Mouse (Mus musculus): ENCODE results near the gene Hoxc9. TPM values are rescaled to one million over a fixed set of nuclear protein-coding genes. Genes with fewer than 3 reads are reported as not detected.

Hoxc9 gene
- total and polyA plus RNA-seq, 2 experiments from 2014 or later, result not detected

- no peak overlapping the region for H3K4me2 ChIP-seq (ENCODE audit: low read depth, low read length, poor library complexity, severe bottlenecking)
- no peaks in the 10 kb centered on the region for H3K9me3 ChIP-seq (ENCODE audit: low read length)
- TF ChIP-seq CTCF (IDR thresholded peaks at IDR 0.05), result no peak
- ATAC-seq (ENCODE audit: low FRiP score) (no peak), DNase-seq (ENCODE audit: low spot score) (no peak)
- H3K4me3 ChIP-seq (ENCODE audit: low read depth, low read length), result no peak overlapping the region
- no peaks in the 10 kb centered on the region for H3K36me3 ChIP-seq (ENCODE audit: insufficient read depth, low read length)
- no peak overlapping the region for H3K27ac ChIP-seq (ENCODE audit: low read depth, low read length)
- no peaks in the 10 kb centered on the region for H3K4me1 ChIP-seq (ENCODE audit: insufficient read depth, low read length)
- WGBS, result 0% methylated on average over 1 of the region's 1 CpGs
- H3K9ac ChIP-seq (replicated peaks; ENCODE audit: low read length, poor library complexity, severe bottlenecking), result no peak overlapping the region
- peaks cover 90% of the 10 kb centered on the region for H3K27me3 ChIP-seq (ENCODE audit: insufficient read depth, low read length)
Observed at GRCm38 (mm10) chr15:102979936-102980335, 3.7 kb downstream of the Hoxc9 start.

DNA sequence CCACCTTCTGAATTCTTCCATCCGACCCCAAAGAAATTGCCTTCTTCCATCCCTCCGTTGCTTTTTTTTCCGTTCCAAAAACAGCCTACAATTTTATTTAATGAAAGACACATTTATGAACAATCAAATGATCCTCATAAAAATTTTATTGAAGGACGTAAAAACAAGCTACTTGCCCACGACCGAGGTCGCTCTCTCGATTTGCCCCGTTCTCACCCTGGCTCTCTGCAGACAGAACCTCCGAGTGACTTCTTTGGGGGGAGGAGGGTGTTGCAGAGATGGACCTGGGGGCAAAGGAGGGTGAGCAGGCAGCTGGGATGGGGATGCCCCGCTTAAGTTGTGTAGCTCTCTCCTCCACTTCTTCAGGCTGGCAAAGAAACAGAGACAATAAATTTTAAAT is 4.1 kb downstream of the Hoxc9 start:
- Histone ChIP-seq H3K9me3 (ENCODE audit: low read length) (no peaks in the 10 kb centered on the region), H3K4me2 (ENCODE audit: low read depth, low read length, poor library complexity, severe bottlenecking) (no peak overlapping the region), H3K4me3 (ENCODE audit: low read depth, low read length) (no peak overlapping the region), H3K27me3 (ENCODE audit: insufficient read depth, low read length) (peaks cover 90% of the 10 kb centered on the region), H3K9ac (replicated peaks; ENCODE audit: low read length, poor library complexity, severe bottlenecking) (no peak overlapping the region), H3K27ac (ENCODE audit: low read depth, low read length) (no peak overlapping the region), H3K4me1 (ENCODE audit: insufficient read depth, low read length) (no peaks in the 10 kb centered on the region), H3K36me3 (ENCODE audit: insufficient read depth, low read length) (no peaks in the 10 kb centered on the region)
- no peak for ATAC-seq (ENCODE audit: low FRiP score)
- no peak for DNase-seq (ENCODE audit: low spot score)
- no peak for TF ChIP-seq CTCF (IDR thresholded peaks at IDR 0.05)
- 3% methylated on average over 11 of the region's 11 CpGs for WGBS

DNA sequence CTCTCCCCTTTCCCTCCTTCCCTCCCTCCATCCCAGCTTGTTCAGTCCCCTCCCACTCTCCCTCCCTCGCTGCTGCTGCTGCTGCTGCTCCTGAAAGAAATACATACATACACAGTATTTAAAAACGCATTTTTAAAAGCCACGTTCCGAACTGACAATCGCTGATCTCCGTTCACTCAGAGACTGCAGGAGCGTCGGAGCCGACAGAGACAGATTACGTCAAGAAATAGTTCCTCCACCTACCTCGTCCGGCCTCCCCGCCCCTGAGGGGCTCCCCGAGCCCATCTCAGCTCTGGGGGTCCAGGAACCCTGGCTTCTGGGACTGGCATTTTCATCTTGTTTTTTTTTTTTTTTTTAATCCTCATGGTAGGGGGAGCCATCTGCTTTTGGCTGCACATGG is 4.7 kb downstream of the Hoxc9 start:
- no peak overlapping the region for H3K4me2 ChIP-seq (ENCODE audit: low read depth, low read length, poor library complexity, severe bottlenecking)
- no peak overlapping the region for H3K27ac ChIP-seq (ENCODE audit: low read depth, low read length)
- no peaks in the 10 kb centered on the region for H3K9me3 ChIP-seq (ENCODE audit: low read length)
- under 1% methylated on average over 14 of the region's 14 CpGs for WGBS
- no peak for TF ChIP-seq CTCF (IDR thresholded peaks at IDR 0.05)
- H3K4me3 ChIP-seq (ENCODE audit: low read depth, low read length), result no peak overlapping the region
- no peak overlapping the region for H3K9ac ChIP-seq (replicated peaks; ENCODE audit: low read length, poor library complexity, severe bottlenecking)
- no peaks in the 10 kb centered on the region for H3K36me3 ChIP-seq (ENCODE audit: insufficient read depth, low read length)
- ATAC-seq (ENCODE audit: low FRiP score) (no peak), DNase-seq (ENCODE audit: low spot score) (no peak)
- H3K4me1 ChIP-seq (ENCODE audit: insufficient read depth, low read length), result no peaks in the 10 kb centered on the region
- H3K27me3 ChIP-seq (ENCODE audit: insufficient read depth, low read length), result peaks cover 90% of the 10 kb centered on the region

DNA sequence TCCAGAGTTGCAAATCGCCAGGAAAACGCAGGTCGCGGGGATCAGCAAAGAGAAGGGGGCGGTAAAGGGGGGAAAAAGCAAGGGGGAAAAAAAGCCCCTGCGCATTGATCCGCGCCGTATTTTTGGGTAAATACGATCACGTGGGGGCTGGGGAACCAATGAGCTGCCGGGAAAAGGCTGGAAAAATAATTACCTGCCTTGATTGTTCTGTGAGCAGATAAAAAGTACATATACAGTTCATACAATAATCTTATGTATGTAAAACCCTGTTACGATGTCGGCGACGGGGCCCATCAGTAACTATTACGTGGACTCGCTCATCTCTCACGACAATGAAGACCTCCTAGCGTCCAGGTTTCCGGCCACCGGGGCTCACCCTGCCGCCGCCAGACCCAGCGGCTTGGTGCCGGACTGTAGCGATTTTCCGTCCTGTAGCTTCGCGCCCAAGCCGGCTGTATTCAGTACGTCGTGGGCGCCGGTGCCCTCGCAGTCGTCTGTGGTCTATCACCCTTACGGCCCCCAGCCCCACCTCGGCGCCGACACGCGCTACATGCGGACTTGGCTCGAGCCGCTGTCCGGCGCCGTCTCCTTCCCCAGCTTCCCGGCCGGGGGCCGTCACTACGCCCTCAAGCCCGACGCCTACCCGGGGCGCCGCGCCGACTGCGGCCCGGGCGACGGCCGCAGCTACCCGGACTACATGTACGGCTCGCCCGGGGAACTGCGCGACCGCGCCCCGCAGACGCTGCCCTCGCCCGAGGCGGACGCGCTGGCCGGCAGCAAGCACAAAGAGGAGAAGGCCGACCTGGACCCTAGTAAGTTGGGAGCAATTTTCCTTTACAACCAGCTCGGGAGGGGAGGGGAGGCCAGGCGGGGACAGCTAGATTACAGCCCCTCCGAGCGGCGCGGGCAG is 5.4 kb downstream of the Hoxc9 start:
- Histone ChIP-seq H3K4me2 (ENCODE audit: low read depth, low read length, poor library complexity, severe bottlenecking) (no peak overlapping the region), H3K4me1 (ENCODE audit: insufficient read depth, low read length) (no peaks in the 10 kb centered on the region), H3K36me3 (ENCODE audit: insufficient read depth, low read length) (no peaks in the 10 kb centered on the region), H3K9ac (replicated peaks; ENCODE audit: low read length, poor library complexity, severe bottlenecking) (no peak overlapping the region), H3K27ac (ENCODE audit: low read depth, low read length) (no peak overlapping the region), H3K9me3 (ENCODE audit: low read length) (no peaks in the 10 kb centered on the region), H3K27me3 (ENCODE audit: insufficient read depth, low read length) (peaks cover 90% of the 10 kb centered on the region), H3K4me3 (ENCODE audit: low read depth, low read length) (no peak overlapping the region)
- TF ChIP-seq CTCF (IDR thresholded peaks at IDR 0.05), result no peak
- ATAC-seq (ENCODE audit: low FRiP score), result no peak
- no peak for DNase-seq (ENCODE audit: low spot score)
- WGBS, result under 1% methylated on average over 86 of the region's 88 CpGs

DNA sequence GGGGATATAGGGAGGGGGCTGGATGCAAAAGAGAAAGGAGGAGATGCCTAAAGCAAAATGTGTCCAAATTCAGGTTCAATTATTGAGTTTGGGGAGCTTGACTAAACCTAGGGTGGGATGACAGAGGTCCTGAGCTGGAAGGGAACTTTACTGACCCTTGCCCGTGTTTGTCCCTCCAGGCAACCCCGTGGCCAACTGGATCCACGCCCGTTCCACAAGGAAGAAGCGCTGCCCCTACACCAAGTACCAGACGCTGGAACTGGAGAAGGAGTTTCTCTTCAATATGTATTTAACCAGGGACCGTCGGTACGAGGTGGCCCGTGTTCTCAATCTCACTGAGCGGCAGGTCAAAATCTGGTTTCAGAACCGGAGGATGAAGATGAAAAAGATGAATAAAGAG is 7.5 kb downstream of the Hoxc9 start:
- Histone ChIP-seq H3K9me3 (ENCODE audit: low read length) (no peaks in the 10 kb centered on the region), H3K4me2 (ENCODE audit: low read depth, low read length, poor library complexity, severe bottlenecking) (no peak overlapping the region), H3K27me3 (ENCODE audit: insufficient read depth, low read length) (peaks cover 91% of the 10 kb centered on the region), H3K9ac (replicated peaks; ENCODE audit: low read length, poor library complexity, severe bottlenecking) (no peak overlapping the region), H3K4me3 (ENCODE audit: low read depth, low read length) (no peak overlapping the region), H3K36me3 (ENCODE audit: insufficient read depth, low read length) (no peaks in the 10 kb centered on the region), H3K4me1 (ENCODE audit: insufficient read depth, low read length) (no peaks in the 10 kb centered on the region), H3K27ac (ENCODE audit: low read depth, low read length) (no peak overlapping the region)
- DNase-seq (ENCODE audit: low spot score) (no peak), ATAC-seq (ENCODE audit: low FRiP score) (no peak)
- WGBS, result under 1% methylated on average over 12 of the region's 12 CpGs
- TF ChIP-seq CTCF (IDR thresholded peaks at IDR 0.05), result no peak

- ATAC-seq (ENCODE audit: low FRiP score), result no peak
- no peak overlapping the region for H3K4me2 ChIP-seq (ENCODE audit: low read depth, low read length, poor library complexity, severe bottlenecking)
- no peaks in the 10 kb centered on the region for H3K9me3 ChIP-seq (ENCODE audit: low read length)
- no peak for DNase-seq (ENCODE audit: low spot score)
- H3K36me3 ChIP-seq (ENCODE audit: insufficient read depth, low read length), result no peaks in the 10 kb centered on the region
- no peak overlapping the region for H3K9ac ChIP-seq (replicated peaks; ENCODE audit: low read length, poor library complexity, severe bottlenecking)
- H3K27ac ChIP-seq (ENCODE audit: low read depth, low read length), result no peak overlapping the region
- H3K4me3 ChIP-seq (ENCODE audit: low read depth, low read length), result no peak overlapping the region
- H3K4me1 ChIP-seq (ENCODE audit: insufficient read depth, low read length), result no peaks in the 10 kb centered on the region
- TF ChIP-seq CTCF (IDR thresholded peaks at IDR 0.05), result no peak
- WGBS, result 2% methylated on average over 10 of the region's 10 CpGs
- peaks cover 91% of the 10 kb centered on the region for H3K27me3 ChIP-seq (ENCODE audit: insufficient read depth, low read length)
Observed at GRCm38 (mm10) chr15:102984521-102984920, 8.3 kb downstream of the Hoxc9 start.

Measured in midbrain, postnatal 0 days (tissue).